Mouse (Mus musculus): Measurements from ENCODE around the gene Gm20695. TPM values are rescaled to one million over a fixed set of nuclear protein-coding genes. Genes with fewer than 3 reads are reported as not detected.
A peak's percentile ranks its signal among the peaks of the same experiment; 100 is the strongest.
"Not testable (repeated sequence)": the region's sequence is repeated elsewhere in the genome, so short reads cannot be mapped to it uniquely, and the experiment has no call there.

Gene Gm20695
- under 1 TPM; 0.45 to 0.58 TPM for total RNA-seq (2021)
- long read RNA-seq, experiment 1 = 0 reads
- long read RNA-seq, experiment 2 = 0 reads

DNA sequence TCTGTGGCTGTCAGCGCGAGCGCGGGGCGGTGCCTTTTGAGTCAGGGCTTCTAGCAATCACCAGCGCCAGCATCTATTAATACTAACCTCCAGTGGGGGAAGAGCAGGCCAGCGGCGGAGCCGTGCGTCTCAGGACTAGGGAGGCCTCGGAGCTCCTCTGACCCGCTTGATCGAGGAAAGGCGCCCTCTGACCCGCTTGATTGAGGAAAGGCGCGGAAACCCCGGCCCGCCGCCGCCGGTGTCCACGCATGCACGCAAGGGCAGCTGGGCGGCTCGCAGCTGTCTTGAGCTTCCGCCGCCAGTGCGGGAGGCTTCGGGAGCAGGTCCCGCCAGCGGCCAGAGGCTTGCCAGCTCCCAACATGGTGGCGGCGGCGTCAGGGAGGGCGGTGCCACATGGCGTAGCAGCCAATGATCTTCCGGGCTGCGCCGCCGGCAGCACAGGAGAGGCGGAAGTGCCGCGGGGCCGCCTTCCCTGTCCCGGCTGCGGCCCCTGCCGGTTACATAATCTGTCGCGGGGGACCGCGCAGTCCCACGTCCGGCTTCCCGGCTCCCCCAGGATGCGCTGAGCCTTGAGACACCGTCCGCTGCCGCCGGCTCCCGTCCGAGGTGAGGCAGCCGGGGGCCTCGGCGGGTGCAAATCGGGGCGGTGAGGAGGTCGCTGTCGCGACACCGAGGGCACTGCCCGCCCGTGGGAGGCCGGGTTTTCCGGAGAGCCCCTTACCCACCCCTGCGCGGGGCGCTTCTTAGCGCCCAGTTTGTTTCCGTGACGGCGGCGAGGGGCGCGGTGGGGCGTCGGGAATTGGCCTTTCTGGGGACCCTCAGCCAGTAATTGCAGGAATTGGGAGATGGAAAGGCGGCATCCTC lies at the start of gene Gm20695, which contains the start of gene Zfp597:
Gene Gm20695, plus strand, starts transcription at position 448 of the 864 bp plus-strand sequence.
Gene Zfp597, minus strand, starts transcription at position 361 of the 864 bp plus-strand sequence.
- peak; percentile 95 for DNase-seq
- intact Hi-C loops (cut with DNase I; ENCODE audit: low total_unique reads) = no loop called here

GRCm38 (mm10) chr16:3835461-3835860 lies 49.0 kb upstream of the Gm20695 start:
- DNase-seq = no peak
- intact Hi-C loops (cut with DNase I; ENCODE audit: low total_unique reads) = no loop called here

DNA sequence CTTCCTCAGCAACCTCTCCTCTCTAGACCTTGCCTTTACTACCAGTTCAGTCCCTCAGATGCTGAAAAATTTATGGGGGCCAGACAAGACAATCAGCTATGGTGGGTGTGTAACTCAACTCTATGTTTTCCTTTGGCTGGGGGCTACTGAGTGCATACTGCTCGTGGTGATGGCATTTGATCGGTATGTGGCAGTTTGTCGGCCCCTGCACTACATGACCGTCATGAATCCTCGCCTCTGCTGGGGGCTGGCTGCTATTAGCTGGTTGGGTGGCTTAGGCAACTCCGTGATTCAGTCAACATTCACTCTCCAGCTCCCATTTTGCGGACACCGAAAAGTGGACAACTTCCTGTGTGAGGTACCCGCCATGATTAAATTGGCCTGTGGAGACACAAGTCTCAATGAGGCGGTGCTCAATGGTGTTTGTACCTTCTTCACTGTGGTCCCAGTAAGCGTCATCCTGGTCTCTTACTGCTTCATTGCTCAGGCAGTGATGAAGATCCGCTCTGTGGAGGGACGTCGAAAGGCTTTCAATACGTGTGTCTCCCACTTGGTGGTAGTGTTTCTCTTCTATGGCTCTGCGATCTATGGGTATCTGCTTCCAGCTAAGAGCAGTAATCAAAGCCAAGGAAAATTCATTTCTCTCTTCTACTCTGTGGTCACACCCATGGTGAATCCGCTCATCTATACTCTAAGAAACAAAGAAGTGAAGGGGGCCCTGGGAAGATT lies 45.1 kb upstream of the Gm20695 start:
- no peak for DNase-seq

GRCm38 (mm10) chr16:3842989-3843388 lies 41.5 kb upstream of the Gm20695 start:
- no peak for DNase-seq
- intact Hi-C loops (cut with DNase I; ENCODE audit: low total_unique reads) = loop anchor here (10.0 kb wide), 2 partner anchors 62 to 98 kb away; partner anchors contain the start of genes 1700037C18Rik, Cluap1 and Zfp263

More for the DNA sequence above, 45.1 kb upstream of the Gm20695 start:
- intact Hi-C loops (cut with DNase I; ENCODE audit: low total_unique reads) = no loop called here

DNA sequence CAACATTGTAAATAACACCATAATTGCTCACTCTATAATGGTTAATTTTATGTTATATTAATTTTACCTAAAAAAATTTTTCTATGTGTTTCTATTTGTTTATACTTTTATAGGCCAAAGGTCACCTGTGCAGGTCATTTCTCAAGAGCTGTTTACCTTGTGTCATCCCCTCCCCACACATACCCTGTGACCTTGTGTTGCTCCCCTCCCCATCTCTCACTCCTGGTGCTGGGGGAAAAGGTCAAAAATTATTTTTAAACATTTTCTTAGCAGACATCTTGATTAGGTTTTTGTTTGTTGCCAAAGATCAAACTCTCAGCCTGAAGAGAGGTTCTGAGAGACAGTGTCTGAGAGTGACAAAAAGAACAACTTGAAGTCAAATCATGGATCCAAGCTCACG lies 40.7 kb upstream of the Gm20695 start:
- intact Hi-C loops (cut with DNase I; ENCODE audit: low total_unique reads) = loop anchor here (10.0 kb wide), 2 partner anchors 61 to 99 kb away; partner anchors contain the start of genes 1700037C18Rik, Cluap1 and Zfp263
- no peak for DNase-seq

GRCm38 (mm10) chr16:3846711-3847518 lies 37.5 kb upstream of the Gm20695 start, which contains the start of gene Zfp174:
Gene Zfp174 (plus strand): TSS chr16:3847268.
- intact Hi-C loops (cut with DNase I; ENCODE audit: low total_unique reads) = loop anchor here (10.0 kb wide), 2 partner anchors 58 to 102 kb away; partner anchors contain the start of genes 1700037C18Rik, Cluap1 and Zfp263
- DNase-seq = peak; percentile 92

GRCm38 (mm10) chr16:3847871-3848270 lies 36.6 kb upstream of the Gm20695 start:
- intact Hi-C loops (cut with DNase I; ENCODE audit: low total_unique reads) = loop anchor here (10.0 kb wide), 2 partner anchors 57 to 103 kb away; partner anchors contain the start of genes 1700037C18Rik, Cluap1 and Zfp263
- no peak for DNase-seq

GRCm38 (mm10) chr16:3848416-3848815 lies 36.0 kb upstream of the Gm20695 start:
- no peak for DNase-seq
- intact Hi-C loops (cut with DNase I; ENCODE audit: low total_unique reads) = loop anchor here (10.0 kb wide), 2 partner anchors 56 to 104 kb away; partner anchors contain the start of genes 1700037C18Rik, Cluap1 and Zfp263

DNA sequence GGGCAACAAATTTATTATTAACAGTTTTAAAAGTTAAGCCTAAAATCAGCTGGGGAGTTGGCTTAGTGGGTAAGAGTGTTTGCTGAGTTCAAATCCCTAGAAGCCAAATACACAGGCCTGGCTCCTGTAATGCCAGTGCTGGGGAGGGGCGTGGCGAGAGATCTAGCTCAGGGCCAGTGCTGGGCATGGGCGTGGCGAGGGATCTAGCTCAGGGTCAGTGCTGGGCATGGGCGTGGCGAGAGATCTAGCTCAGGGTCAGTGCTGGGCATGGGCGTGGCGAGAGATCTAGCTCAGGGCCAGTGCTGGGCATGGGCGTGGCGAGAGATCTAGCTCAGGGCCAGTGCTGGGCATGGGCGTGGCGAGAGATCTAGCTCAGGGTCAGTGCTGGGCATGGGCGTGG lies 33.1 kb upstream of the Gm20695 start:
- intact Hi-C loops (cut with DNase I; ENCODE audit: low total_unique reads); DNase-seq: not testable (repeated sequence)

GRCm38 (mm10) chr16:3852586-3852985 lies 31.9 kb upstream of the Gm20695 start:
- intact Hi-C loops (cut with DNase I; ENCODE audit: low total_unique reads) = no loop called here
- DNase-seq = no peak

DNA sequence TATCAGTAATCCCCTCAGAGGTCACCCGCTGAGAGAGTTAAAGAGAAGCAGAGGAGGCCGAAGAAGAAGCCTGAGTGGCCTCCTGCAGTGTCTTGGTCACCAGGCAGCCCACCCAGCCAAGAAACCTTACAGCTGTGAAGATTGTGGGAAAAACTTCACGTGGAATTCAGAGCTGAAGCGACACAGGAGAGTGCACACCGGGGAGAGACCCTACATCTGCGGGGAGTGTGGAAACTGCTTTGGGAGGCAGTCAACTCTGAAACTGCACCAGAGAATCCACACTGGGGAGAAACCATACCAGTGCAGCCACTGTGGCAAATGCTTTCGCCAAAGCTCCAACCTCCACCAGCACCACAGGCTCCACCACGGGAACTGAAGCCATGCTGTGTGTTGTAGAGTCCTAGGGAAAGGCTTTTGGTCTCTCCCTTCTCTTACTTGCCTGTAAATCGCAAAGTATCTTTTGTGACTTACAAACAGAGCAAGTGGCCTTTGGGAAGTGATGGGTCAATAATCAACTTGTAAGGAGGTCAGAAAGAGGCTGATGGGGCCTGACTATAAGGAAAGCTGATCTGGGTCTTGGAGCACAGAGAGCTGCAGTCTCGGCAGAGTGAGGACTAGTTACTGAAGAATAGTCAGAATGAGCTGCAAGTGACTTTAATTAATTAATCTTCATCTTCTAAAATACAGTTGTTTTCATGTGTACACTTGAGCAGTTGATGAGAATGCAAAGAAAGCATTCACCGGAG lies 29.8 kb upstream of the Gm20695 start:
- DNase-seq = no peak
- intact Hi-C loops (cut with DNase I; ENCODE audit: low total_unique reads) = no loop called here

- no peak for DNase-seq
- intact Hi-C loops (cut with DNase I; ENCODE audit: low total_unique reads) = no loop called here
Observed at GRCm38 (mm10) chr16:3855776-3856175, 28.7 kb upstream of the Gm20695 start.

DNA sequence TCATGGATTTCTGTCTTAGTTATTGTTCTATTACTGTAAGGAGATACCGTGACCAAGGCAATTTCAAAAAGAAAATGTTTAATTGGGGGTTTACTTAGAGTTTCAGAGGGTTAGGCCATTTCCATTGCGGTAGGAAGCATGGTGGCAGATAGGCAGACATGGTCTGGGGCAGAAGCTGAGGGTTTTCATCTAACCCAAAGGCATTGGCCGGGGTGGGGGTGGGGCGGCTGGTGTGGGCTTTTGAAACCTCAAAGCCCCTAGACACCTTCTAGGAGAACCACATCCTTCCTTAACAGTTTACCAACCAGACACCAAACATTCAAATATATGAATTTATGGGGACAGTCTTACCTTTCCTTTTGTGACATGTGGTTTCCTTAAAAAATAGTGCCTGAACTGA lies 25.2 kb upstream of the Gm20695 start:
- no peak for DNase-seq
- intact Hi-C loops (cut with DNase I; ENCODE audit: low total_unique reads) = no loop called here

DNA sequence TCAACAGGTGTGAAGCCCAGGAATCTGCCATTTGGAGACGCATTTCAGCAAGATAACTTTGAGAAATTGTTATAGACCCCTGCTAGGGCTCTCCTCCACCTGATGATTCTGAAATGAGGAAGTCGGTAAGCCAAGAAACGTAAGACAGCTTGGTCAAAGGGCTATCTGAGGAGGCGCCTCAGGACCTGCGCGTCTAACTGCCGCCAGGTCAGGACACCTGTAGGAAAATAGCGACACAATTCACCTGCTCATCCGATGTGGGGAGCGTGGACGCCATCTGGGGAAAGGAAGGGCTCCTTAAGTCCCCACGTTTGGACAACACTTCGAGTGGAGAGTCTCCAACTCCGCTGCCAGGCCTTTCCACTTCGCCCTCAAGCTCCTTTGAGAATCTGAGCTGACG lies 12.6 kb upstream of the Gm20695 start:
- intact Hi-C loops (cut with DNase I; ENCODE audit: low total_unique reads) = no loop called here
- DNase-seq = no peak

GRCm38 (mm10) chr16:3872216-3873047 lies 12.0 kb upstream of the Gm20695 start, which contains the start of gene Naa60:
Gene Naa60 (plus strand): TSS chr16:3872375.
- peak; percentile 88 for DNase-seq
- intact Hi-C loops (cut with DNase I; ENCODE audit: low total_unique reads) = no loop called here

DNA sequence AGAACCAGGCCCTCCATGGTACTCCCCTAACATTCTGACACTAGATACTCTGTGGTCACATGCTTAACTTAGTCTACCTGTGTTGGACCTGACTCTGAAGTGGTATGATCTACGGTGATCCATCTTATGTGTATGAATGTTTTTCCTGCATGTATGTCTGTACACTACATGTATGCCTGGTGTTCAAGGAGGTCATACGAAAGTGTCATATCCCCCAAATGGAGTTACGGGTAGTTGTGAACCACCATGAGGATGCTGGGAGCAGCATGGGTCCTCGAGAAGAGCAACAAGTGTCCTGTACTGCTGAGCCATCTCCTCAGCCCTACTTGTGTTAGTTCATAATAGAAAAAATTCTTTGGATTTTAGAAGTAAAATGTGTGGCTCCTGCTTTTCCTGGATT lies 8.1 kb upstream of the Gm20695 start:
- intact Hi-C loops (cut with DNase I; ENCODE audit: low total_unique reads) = no loop called here
- no peak for DNase-seq

DNA sequence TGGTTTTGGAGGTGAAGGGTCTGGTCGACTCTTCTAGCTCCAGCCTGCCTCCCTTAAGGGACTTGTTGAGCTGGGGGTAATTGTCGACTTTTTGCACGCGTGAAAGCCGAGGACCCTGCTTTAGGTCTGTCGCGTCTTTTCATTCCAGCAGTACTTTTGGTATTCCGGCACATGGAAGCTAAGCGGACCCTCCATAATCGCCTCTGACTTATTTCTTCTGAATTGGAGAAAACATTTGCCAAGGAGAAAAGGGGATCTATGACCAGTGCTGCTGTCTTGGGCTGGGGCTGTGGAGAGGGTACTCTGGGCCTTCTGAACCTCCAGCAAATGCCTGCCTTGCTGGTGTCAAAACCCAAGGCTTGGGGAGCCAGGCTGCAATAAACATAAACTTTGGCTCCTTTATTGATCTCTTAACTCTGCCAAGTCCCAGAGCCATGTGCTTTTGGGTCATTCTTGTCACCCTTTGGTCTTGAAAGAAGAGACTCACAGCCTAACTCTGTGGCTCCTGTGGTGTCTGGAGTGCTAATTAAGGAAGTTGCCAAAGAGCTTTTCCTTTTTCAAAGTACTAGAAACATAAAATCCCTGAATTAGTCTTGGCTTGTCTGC lies 720 bp downstream of the Gm20695 start:
- intact Hi-C loops (cut with DNase I; ENCODE audit: low total_unique reads) = no loop called here

More for the DNA sequence above, 720 bp downstream of the Gm20695 start:
- no peak for DNase-seq

Measured in gastrocnemius, postnatal 14 days (tissue).